Mouse (Mus musculus) kidney, postnatal 25 days (tissue): ENCODE results near the gene Cabp1.

Source experiments
- DNase-seq, 2 experiments: peaks; one replicate each; pipeline ENCODE4 v3.0.0; 2021; ENCODE audit warnings: mixed read lengths in 2 of 2

Gene Cabp1

DNA sequence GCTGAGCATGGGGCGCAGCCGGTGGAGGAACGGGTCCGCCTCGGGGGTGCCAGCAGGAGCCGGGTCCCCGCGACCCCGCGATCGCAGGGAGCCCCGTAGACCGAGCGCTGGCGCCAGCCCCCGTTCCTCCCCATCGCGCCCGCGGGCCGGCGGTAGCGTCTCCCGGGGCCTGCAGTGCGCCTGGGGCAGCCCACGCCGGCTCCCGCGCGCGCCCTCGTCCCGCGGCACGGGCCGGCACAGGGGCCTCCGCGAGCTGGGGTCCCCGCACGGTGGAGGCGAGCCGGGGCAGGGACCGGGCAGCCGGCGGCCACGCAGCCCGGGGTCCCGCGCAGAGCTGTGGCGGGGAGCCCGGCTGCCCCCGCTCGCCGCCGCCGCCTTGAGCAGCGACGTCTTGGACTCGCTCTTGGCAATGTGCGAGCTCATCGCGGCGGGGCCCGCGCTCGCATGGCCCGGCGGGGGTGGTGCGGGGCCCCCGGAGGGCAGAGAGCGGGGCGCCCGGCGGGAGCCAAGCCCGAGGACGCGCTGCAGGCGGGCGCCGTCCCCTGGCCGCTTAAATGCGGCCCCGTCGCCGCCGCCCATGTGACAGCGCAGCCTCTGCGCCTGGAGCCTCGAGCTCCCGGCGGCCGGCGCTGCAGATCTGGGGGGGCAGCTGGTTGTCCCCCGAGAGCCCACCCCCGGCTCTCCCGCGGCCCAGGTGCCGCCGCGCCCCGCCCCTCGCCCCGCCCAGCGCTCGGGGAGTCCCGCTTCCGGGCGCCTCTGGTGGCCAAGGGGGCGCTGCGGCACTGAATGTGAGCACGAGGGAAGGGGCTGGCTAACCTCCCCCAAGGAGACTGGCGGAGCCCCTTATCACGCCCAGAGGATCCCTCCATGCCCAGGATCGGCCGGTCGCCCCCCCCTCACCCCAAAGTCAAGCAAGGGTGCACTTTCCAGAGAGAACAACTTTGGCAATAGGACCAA lies at the start of gene Cabp1:
Gene Cabp1 (minus strand): TSS at position 713 of the 957 bp plus-strand sequence.
- peak; percentile 64 to 65 for DNase-seq

GRCm38 (mm10) chr5:115240191-115240590 lies 46.0 kb upstream of the Cabp1 start:
- no peak for DNase-seq

GRCm38 (mm10) chr5:115238729-115239195 lies 44.6 kb upstream of the Cabp1 start:
- peak in 1 of 2 experiments; percentile 38 for DNase-seq

DNA sequence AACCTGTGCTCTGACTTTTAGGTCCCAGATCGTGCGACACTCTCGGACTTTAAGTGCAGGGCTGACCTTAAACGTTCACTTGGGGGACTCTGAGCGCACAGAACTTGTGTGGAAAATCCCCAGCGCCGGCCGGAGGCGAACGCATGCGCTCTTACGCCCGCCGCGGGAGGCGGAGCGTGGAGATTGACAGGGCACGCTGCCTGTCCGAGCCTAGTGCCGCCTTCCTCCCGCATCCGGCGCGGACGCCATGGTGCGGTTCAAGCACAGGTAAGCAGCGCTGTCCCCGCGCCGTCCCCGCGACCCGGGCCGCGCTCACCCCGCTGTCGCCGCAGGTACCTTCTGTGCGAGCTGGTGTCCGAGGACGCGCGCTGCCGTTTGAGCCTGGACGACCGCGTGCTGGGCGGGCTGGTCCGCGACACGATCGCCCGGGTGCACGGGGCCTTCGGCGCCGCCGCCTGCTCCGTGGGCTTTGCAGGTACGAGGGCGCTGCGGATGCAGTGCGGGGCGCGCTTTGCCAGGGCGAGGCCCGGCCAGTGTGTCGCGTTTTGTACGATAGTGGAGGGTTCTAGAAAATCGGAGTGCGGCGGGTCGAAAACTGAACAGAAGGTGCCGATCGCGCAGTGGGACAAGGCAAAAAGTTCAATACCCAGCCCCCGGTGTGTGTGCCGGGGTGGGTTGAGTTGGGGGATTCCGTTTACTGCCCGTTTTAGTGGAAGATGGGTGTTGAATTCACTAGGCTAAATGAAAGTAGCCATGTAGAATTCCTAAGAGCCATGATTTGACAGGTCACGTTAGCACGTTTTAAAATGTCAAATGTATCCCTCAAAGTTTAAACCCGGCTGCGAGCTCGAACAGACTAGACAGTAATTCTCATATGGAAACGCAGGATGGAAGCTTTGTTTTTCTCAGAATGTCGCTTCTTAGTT lies 43.9 kb upstream of the Cabp1 start:
- DNase-seq = peak; percentile 94 to 97

DNA sequence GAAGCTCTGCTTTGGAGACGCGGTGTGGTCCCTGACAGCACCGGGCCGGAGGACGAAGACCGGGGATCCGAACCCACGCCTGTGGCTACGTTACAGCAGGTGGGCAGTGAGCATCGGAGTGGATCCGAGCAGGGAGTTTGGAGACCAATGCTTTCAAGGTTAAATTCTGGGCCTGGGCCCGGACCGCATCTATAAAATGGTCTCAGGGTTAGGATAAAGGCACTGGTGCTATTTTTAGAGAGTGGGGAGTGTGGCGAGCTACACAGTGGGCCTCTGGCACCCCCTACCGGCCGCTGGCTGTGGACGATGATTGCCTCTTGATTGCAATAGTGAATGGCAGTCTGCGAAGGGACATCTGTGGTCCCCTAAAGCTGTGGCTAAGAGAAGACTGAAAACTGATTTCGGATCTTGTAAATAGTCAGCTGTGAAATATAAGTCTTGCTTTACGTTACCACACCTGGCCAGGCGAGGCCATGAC lies 41.6 kb upstream of the Cabp1 start, which contains the start of gene Pop5:
Gene Pop5 (plus strand): TSS at position 51 of the 478 bp plus-strand sequence.
- DNase-seq = peak; percentile 90 to 98

DNA sequence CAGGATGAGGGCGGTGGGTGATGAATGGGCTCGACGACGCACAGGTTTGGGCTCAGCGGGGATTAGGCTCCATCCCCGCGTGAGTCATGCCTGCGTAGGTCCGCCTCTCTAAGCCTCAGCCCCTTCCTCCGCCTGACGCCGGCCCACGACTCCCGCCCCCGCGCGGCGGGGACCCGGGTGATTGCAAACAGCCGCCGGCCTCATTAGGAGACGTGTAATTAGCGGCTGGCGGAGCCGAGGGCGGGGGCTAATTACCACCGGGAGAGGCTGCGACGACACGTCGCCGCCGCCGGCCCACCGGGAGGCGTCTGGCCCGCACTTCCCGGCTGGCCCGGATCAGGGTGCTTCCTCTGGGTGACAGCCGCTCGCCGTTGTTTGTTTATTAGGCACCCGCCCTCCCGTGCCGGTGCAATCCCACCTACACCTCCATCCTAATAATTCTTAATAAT lies 41.2 kb upstream of the Cabp1 start:
- peak; percentile 53 to 78 for DNase-seq

DNA sequence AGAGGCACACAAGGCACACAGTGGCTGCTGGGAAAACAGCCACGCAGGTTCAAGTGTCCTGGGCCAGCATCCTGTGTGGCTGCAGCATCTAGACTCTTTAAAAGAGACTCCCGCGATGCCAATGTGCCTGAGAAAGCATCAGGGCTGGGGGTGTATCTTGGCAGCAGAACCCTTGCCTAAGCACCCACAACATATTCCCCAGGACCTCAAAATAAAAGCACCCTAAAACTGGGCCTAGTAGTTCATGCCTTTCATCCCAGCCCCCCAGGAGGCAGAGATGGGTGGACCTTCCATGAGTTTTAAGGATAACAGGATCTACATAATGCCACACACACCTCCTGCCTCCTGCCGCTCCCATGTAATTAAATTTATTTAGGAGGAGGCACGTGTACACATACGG lies 40.3 kb upstream of the Cabp1 start:
- no peak for DNase-seq

GRCm38 (mm10) chr5:115233031-115233780 lies 39.0 kb upstream of the Cabp1 start:
- no peak for DNase-seq

DNA sequence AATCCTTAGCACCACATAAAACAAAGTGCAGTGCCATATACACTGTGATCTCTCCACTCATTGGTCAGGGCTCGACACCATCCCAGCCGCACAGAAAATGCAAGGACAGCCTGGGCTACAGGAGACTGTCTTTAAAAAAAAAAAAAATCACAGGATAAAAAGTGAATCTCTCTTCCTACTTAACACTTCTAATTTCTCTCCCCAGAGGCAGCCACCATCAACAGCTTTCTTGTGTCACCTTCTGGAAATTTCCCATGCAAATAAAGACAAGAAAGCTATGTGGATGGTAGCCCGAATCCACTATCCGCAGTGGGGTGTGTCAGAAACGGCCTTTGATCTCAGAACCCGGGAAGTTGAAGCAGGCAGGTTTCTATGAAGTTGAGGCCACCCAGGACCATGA lies 38.3 kb upstream of the Cabp1 start:
- no peak for DNase-seq

- DNase-seq = no peak
Observed at GRCm38 (mm10) chr5:115231552-115232120, 37.5 kb upstream of the Cabp1 start.

DNA sequence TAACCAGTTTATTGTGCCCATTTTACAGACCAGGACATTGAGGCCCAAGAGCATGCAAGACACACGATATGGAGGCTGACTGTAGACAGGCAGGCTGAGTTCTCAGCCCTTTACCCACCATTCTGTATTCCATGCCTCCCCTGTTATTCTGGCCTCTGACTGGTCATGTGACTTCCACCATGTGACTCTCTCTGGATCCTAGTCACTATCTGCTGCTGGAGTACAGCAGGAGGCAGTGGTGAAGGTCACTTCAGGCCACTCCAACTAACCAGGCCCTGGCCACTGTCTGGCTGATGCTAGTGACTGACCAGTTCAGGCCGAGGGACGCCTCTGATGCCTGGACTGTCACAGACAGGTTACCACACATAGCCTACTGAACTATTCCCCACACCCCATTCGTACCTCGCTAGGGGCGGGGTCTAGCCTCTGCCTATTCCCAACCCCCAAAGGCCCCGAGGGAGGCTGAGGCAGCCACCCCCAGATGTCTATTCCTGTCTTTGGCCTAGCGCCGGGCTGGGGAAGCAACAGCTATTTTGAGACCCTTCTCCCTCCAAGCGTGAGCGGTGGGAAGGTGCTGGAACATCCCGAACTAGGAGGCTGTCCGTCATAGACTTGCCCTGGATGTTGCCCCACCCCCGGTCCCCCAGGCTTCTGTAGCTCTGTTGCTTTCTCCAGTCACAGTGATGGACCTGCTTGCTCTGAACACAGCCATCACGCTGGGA lies 36.8 kb upstream of the Cabp1 start:
- DNase-seq = no peak

GRCm38 (mm10) chr5:115222485-115222884 lies 28.3 kb upstream of the Cabp1 start:
- DNase-seq = no peak

DNA sequence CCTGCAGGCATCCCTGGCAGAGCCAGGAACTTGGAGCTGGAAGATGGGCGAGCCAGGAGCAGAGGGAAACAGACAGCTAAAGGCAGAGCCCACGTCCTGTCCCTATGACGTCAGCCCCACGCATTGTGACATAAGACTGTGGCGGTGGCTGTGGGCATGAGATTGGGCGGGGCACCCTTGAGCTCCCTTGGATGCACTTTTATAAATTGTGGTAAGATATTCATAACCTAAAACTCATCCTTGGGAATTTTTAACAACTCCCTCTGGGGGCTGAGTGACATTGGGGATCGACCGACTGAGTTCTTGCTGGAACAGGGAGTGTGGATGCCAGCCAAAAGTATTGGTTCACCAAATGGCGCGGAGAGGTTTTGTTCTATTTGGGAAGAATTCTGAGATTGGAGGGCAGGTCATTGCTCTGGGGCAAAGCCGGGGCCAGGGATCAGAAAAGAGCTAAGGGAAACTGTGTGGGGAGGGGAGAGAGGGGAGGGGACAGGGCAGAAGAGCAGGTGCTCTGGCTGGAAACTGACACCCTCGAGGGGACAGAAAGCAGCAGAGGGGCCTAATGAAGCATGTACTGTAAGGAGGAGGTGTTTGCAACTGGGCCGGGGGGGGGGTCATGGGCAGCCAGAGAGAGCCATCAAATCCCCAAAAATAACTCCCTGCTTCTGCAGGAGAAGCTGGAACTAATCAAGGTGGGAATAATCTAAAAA lies 26.9 kb upstream of the Cabp1 start:
- DNase-seq = no peak

GRCm38 (mm10) chr5:115217998-115218397 lies 23.8 kb upstream of the Cabp1 start:
- DNase-seq = no peak

DNA sequence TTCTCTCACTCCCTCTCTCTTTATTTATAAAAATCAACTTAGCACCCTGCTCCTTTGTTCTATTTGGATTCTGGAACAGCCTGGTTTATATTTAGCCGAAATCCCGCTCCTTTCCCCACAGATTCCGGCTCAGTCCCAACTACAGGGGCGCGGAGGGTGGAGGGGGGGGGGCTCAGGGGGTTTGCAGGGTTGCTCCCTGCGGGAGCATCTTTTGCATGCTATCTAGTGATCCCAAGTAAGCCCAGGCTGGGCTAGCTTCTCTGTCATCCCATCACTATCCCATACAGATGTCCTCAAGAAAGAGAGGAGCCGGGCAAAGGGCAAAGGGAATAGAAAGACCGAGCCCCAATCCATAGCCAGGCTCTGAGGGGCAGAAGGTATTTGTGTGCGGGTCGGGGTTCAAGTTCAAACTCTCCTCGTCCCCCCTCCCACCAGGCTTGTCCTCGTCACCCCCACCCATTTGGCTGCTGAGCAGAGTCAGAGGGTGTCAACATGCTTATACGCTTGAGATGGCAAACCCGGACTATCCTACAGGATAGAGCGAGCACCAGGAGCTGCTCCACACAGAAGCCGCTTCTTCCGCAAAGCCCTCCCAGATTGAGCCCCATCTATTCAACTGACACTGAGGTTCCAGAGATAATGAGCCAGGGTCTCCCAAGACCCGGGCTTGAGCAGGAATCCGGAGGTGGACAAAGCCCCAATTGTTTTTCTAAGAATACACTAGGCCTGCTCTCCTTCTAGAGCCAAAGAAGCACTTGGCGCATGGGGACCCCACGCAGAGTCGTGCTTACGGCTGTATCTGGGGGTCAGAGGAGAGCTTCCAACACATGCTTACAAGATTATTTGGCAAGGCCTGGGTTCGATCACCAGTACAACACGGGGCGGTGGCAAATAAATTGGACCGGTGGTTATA lies 21.3 kb upstream of the Cabp1 start:
- DNase-seq = no peak

DNA sequence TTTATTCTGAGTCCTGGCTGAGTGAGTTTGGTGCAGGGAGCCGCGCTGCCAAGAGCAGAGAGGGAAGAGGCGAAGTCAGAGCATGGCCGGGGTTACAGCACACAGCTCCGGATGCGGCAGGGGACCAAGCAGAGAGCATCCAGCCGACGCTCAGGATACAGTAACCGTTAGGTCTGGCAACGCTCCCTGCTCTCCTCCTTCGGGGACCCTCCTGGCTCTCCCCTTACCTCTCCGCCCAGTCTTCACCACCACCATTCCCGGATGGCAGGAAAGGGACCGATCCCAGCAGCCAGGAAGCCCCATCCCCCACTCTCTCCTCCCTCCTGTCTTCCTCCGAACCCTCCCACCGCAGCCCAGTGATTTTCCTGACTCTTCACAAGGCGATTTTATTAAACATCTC lies 20.7 kb upstream of the Cabp1 start:
- no peak for DNase-seq

- no peak for DNase-seq
Observed at GRCm38 (mm10) chr5:115212861-115213260, 18.7 kb upstream of the Cabp1 start.

- DNase-seq = no peak
Observed at GRCm38 (mm10) chr5:115212451-115212850, 18.3 kb upstream of the Cabp1 start.

DNA sequence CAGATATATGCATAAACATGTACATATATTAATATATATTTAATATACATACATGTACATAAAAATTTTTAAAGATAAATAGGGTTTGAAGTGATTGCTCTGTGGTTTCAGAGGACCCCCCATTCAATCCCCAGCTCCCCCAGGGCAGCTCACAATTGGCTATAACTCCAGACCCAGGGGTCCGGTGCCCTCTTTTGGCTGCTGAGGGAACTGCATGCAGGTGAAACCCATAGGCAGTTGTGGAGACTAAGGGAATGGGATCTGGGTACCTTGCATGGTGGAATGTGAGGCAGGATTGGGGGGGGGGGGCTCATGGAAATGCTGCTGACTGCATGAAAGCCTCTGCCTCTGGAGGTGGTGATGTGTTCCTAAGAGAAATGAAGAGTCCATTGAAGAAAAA lies 16.2 kb upstream of the Cabp1 start:
- peak; percentile 40 to 57 for DNase-seq
